Mouse (Mus musculus): ENCODE measurements around the gene Nfam1.

Nfam1 gene

DNA sequence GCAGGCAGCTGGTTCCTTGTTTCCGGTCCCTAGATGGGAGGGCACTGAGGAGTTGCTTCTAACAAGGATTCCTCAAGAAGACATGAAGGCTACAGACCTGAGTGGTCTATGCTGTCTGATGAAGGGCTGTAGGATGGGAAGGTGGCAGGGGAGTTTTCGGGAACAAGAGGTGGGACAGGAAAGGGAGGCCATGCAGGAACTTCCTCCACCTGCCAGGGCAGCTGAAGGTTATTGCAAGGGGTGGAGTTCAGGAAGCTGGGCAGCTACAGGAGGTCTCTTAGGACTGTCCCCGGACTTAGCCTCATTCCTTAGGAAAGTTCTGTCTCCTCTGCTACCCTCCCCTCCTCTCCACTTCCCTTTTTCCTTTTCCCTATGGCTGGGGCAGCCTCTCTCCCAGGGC lies 5.7 kb upstream of the Nfam1 start:
- no peak for DNase-seq (ENCODE audit: low read depth, low spot score)

DNA sequence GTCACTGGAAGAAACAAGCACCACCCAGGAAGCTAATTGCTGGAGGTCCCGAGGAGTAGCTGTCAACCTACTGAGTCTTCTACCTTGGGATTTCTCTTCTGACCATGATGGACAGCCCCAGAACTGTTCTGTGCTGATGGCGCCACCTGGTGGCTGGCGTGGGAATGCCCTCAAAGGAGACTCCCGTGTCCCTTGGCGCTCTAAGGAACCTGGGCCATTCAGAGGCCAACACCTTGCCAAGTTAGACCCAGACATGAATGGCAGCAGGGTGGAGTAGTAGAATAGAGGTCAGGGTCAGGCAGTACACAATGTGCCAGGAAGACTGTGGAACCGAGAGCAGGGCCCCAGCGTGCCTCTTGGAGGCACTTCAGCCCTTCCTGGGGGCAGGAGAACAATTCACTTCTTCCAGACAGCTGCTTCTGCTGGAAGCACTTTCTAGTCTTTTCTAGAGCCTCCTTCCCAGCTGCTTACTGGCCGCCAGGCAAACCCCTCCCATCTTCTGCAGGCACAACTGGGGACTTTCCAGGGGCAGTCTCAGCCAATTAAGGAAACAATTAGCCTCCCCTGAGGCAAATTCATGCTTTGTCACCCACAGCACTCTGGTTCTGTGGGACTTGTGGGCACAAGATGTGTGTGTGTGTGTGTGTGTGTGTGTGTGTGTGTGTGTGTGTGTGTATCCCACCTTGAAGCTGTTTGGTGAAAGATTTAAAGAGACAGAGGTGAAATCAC lies 4.8 kb upstream of the Nfam1 start:
- DNase-seq (ENCODE audit: low read depth, low spot score) = peak; percentile 78

DNA sequence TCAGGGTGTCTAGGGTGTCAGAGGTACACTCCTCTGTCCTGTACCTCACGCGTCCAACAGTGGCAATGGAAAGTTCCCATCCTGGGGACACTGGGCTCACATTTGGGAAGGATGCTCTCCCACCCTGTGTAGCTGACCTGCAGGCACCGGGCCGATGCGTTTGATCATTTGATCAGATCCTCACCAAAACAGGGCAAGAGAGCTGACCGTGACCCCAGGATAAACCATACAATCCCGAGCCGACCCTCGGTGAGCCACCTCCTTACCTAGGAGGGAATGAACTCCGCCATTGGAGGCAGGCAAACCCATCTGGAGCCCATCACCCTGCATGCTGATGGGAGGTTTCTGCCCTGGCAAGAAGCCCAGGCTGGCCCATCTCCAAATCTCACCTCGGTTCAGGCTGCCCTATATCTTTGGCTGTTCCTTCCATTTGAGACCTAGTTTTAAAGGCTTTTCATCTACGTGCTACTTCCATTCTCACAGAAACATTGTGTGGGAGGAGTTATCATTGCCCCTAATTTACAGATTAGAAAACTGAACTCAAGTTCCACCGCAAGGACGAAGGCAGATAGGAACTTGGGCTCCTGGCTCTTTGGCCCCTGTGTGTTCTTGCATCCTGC lies 3.9 kb upstream of the Nfam1 start:
- no peak for DNase-seq (ENCODE audit: low read depth, low spot score)

DNA sequence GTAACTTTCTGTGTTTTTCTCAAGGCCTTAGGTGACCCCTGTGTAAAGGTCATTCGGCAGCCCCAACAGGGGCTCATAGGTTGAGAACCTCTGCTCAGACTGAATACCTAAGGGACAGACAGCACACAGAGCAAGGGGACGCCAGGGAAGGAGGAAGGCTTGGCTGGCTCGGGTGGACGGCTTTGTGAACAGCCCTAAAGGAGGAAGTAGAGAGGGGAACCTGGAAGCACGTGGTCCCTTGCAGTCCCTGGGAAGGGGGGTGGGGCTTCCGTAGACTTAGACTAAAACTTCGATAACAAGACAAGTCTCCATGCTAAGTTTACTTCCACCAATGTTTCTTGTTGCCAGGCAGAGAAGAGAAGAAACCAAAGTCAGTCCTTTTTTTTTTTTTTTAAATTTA lies 3.0 kb upstream of the Nfam1 start:
- no peak for DNase-seq (ENCODE audit: low read depth, low spot score)

- DNase-seq (ENCODE audit: low read depth, low spot score) = no peak
These were observed 1.3 kb upstream of the Nfam1 start for GRCm38 (mm10) chr15:83034275-83034977.

GRCm38 (mm10) chr15:83030884-83031283 lies 2.2 kb downstream of the Nfam1 start:
- no peak for DNase-seq (ENCODE audit: low read depth, low spot score)

DNA sequence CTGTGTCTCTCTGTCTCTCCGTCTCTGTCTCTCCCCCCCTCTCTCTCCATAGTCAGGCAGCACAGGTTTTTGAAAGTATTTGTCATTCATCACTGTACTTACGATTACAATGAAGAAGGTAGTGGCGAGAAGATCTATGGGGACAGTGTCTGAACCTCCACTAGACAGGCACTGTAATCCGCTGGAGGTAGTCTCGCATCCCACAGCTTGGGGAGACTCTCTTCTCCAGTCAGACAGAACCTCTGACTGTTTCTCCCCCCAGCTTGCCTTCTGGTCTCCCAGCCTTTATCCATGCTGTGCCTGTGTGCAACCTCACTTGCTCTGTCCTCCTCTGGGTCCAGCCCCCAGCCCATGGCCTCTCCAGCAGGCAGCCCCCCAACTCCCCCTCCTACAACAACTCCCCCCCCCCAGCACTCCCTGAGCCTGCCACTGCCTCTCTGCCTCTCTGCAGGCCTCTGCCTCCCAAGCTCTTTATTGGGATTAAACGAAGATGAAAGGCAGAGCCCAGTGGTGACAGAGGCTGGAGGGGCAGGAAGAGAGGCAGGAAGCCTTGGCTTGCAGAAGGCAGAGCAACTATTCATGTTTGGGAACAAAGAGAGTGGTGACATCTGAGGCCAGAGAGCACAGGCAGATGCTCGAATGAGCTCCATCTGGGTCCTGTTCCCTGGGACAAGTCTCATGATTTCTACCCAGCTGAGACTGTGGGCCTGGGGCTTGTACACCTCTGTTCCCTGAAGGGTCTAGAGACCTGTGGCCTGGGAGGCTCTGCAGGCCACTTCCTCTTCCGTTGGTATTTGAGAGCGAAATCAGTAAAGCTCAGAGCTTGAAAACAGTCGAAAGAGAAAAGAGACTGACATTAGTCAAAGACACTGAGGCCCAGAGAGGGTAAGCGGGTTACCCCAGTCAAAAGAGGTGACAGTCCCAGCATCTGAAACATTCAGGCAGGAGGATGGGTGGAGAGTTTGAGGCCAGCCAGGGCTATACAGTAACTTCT lies 3.1 kb downstream of the Nfam1 start:
- DNase-seq (ENCODE audit: low read depth, low spot score) = no peak

- no peak for DNase-seq (ENCODE audit: low read depth, low spot score)
These were observed 7.0 kb downstream of the Nfam1 start for GRCm38 (mm10) chr15:83026129-83026528.

DNA sequence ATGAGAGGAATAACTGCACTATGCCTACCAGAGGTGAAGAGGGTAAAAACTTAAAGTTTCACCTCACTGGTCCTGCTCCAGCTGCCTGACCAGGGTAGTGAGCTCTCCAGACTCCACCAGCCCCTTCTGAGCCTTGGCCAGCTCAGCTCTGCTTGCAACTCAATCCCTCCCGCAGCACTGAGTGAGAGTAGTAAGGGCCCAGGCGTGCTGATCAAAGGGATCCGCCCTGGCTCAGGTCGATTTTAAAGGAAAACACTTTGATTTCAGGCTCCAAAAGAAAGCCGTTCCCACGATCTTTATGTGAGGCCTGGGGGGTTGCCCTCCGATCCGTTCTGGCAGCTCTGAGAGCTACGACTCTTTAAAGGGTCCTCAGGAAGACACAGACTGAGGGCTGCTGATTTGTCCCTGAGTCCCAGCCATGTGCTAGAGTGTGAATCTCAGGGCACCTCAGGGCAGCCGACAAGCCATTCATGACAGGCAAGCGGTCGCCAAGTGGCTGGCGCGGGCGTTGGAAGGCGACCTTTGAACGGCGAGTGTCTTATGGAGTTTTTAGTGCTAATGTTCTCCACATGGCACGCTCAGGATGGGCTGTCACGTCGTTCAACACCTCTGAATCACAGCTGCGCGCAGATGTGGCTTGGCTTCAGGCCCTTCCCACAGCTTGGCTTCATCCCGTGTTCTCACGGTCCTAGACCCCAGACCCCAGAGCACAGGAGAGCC lies 7.9 kb downstream of the Nfam1 start:
- DNase-seq (ENCODE audit: low read depth, low spot score) = no peak

DNA sequence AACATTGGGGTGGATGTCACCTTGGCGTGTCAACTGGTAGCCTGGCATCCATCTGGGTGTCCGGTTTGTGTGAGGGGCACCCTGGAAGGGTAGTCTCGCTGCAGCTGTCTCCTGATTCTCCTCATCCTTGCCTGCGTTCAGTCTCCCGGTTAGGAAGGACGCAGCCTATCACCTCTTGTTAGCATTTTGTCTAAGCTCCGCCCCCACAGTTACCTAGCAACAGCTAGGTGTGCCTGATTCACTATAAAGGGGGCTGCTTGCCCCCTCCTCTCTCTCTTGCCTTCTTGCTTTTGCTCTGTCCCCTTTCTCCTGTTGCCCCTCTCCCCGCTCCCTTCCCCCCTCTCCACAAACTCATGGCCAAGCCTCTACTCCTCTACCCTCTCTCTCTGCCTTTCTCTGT lies 10.2 kb downstream of the Nfam1 start:
- no peak for DNase-seq (ENCODE audit: low read depth, low spot score)

GRCm38 (mm10) chr15:83010990-83011664 lies 22.0 kb downstream of the Nfam1 start:
- DNase-seq (ENCODE audit: low read depth, low spot score) = no peak

- DNase-seq (ENCODE audit: low read depth, low spot score) = no peak
These were observed 22.7 kb downstream of the Nfam1 start for GRCm38 (mm10) chr15:83010423-83010822.

DNA sequence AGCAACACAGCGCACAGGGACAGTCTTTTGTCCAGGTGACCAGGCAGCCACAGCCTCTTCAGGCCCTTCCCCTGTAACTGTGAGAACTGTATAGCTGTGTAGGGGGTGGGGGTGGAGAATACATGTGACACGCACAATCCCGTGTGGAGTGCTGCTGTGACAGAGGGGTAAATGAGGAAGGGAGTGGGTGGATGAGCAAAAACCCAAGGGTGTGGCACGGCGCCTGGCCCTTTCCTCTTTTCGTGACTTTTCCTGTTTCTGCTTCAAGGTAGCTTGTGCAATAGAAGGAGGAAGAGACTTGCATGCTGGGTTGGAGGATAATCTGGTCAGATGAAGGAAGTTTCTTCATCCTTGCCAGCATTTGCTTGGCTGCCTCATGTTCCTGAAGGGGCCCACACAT lies 23.6 kb downstream of the Nfam1 start:
- DNase-seq (ENCODE audit: low read depth, low spot score) = no peak

GRCm38 (mm10) chr15:83008761-83009423 lies 24.2 kb downstream of the Nfam1 start:
- DNase-seq (ENCODE audit: low read depth, low spot score) = no peak

GRCm38 (mm10) chr15:83007346-83007920 lies 25.7 kb downstream of the Nfam1 start:
- DNase-seq (ENCODE audit: low read depth, low spot score) = no peak

DNA sequence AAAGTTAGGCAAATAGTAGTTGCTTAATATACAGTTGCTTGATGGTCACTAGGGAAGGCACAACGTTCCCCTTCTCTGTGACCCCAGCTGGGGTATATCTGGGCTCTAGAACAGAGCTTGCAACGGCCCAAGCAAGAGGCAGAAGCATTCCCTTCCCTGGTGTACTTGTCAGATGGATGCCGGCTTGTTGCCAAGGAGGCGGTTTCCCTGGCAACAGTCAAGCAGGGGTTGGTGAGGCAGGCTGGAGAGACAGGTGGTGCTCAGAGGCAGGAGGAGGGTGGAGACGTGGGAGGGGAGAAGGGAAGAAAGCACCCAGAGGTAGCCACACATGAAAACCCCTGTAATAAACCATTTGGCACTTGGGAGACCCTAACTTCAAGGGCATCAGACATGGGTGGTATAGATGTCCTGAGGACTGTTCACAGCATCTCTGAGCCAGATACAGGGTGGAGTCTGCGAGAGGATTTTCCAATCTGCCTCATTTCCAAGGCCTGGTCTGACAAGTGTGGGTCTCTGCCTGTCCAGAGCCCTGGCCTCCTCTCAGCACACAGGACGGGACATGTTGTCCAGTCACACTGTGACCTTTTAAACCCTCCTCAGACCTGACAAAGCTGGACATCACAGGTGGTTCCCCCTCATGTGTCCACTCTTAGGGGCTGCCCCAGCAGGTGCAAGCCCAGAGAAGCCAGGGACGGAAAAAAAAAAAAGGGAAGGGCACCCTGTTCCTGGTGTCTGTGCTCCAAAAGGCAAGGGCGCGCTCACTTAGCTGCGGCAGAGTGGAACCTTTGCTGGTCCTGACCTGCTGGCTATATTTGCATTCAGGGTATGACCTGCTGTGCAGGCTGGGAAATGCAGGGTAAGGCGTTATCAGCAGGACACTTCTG lies 30.2 kb downstream of the Nfam1 start:
- no peak for DNase-seq (ENCODE audit: low read depth, low spot score)

- no peak for DNase-seq (ENCODE audit: low read depth, low spot score)
These were observed 34.3 kb downstream of the Nfam1 start for GRCm38 (mm10) chr15:82998811-82999221.

DNA sequence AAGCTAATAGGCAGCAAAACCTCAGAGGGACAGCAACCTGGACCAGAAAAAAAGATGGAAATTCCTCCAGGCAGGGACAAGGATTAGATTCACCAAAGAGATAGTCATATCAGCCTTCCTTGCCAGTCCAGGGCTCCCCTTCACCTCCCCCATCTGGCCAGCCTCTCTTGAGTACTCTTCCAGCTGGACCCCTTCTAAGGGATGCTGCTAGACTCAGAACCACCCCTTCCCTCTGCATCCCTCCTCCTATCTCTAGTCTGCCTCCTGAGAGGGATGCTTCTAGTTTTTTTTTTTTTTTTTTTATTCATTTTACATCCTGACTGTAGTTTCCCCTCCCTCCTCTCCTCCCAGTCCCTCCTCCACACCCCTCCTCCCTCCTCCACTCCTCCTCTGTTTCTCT lies 36.7 kb downstream of the Nfam1 start:
- DNase-seq (ENCODE audit: low read depth, low spot score) = no peak

DNA sequence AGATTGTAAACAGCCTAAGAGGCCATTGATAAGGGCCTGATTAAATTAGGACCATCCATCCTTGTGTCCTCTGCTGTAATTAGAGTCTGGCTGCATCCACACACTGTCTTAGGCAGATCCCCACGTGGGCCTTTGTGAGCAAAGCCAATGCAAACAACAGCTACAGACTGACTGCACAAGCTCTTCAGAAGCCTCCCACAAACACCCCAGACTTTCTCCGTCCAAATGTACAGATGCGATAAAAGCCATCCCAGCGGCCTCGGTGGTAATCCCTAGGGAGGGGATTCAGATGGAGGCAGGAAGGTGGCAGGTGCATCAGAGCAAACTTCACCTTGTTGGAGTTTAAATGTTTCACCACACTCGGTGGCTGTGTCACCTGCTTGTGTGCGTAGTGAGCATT lies 37.9 kb downstream of the Nfam1 start:
- no peak for DNase-seq (ENCODE audit: low read depth, low spot score)

Measured in WW6 (cell line).